Mouse (Mus musculus) lung, adult 2 months (tissue): ENCODE data around the gene Olfr190.

Experiments used
- CTCF ChIP-seq: fragments of 200-500 bp; IDR thresholded peaks from 2 replicates; pipeline ENCODE4 v1.5.1; 2011; ENCODE audit warnings: mild to moderate bottlenecking, low read length, control low read depth; ENCODE audit not compliant: insufficient read depth
- POLR2A ChIP-seq: fragments of 200-500 bp; IDR thresholded peaks from 2 replicates; pipeline ENCODE4 v1.6.1; 2011; ENCODE audit warnings: low read depth, mild to moderate bottlenecking, control low read depth, low read length, borderline replicate concordance; ENCODE audit errors: extremely low read depth

GRCm38 (mm10) chr16:59077905-59078304, at the start of gene Olfr190:
- TF ChIP-seq CTCF, result no peak
- TF ChIP-seq POLR2A, result no peak
